Mouse (Mus musculus) embryonic facial prominence, embryonic 13.5 days (tissue): Measurements from ENCODE around the gene Phc2. TPM values are rescaled to one million over a fixed set of nuclear protein-coding genes. Genes with fewer than 3 reads are reported as not detected.
A peak's percentile ranks its signal among the peaks of the same experiment; 100 is the strongest.

Source experiments
- ATAC-seq: fragments of 200-750 bp; cut with Nextera tagmentation; 2 replicates; pipeline ENCODE4 v1.8.0; 2017; ENCODE audit warnings: low read depth; ENCODE audit not compliant: insufficient number of reproducible peaks, insufficient read depth, low FRiP score, low TSS enrichment
- H3K27ac ChIP-seq: fragments of 300-500 bp; sonication (generic); 2 replicates; pipeline ENCODE4 v1.5.1; 2015; ENCODE audit warnings: moderate library complexity, mild to moderate bottlenecking, inconsistent platforms
- H3K27me3 ChIP-seq: fragments of 300-500 bp; sonication (generic); 2 replicates; pipeline ENCODE4 v1.6.1; 2015; ENCODE audit warnings: mild to moderate bottlenecking, inconsistent platforms
- H3K36me3 ChIP-seq: fragments of 300-500 bp; sonication (generic); 2 replicates; pipeline ENCODE4 v1.6.1; 2015; ENCODE audit warnings: mild to moderate bottlenecking, inconsistent platforms
- H3K4me1 ChIP-seq: fragments of 300-500 bp; sonication (generic); 2 replicates; pipeline ENCODE4 v1.6.1; 2015; ENCODE audit warnings: inconsistent platforms
- H3K4me2 ChIP-seq: fragments of 300-500 bp; sonication (generic); 2 replicates; pipeline ENCODE4 v1.6.1; 2015; ENCODE audit warnings: moderate library complexity, mild to moderate bottlenecking, inconsistent platforms
- H3K4me3 ChIP-seq: fragments of 300-500 bp; sonication (generic); 2 replicates; pipeline ENCODE4 v1.5.1; 2015; ENCODE audit warnings: mild to moderate bottlenecking, inconsistent platforms
- H3K9ac ChIP-seq: fragments of 300-500 bp; sonication (generic); 2 replicates; pipeline ENCODE4 v1.6.1; 2015; ENCODE audit warnings: mild to moderate bottlenecking, inconsistent platforms
- H3K9me3 ChIP-seq: fragments of 300-500 bp; sonication (generic); 2 replicates; pipeline ENCODE4 v1.6.1; 2016; ENCODE audit warnings: inconsistent platforms
- WGBS: fragments of 180-500 bp; shearing (Covaris S2); methylation state at CpG from one replicate; pipeline ENCODE4 v1.1.7; 2015; ENCODE audit warnings: mixed read lengths; 5-methylcytosine and 5-hydroxymethylcytosine counted together
- polyA plus RNA-seq: library from polyadenylated mRNA; unstranded; fragments of >200 nt; fragmentation: Nextera tagmentation; extraction: Ambion mirVana; gene quantifications from 2 replicates; pipeline ENCODE4 v1.2.1, GENCODE M21; 2015

Gene Phc2
- polyA plus RNA-seq, 1 experiment from 2014 or later = 17.8 TPM

- no peak overlapping the region for H3K9ac ChIP-seq
- 22% methylated on average over 18 of the region's 18 CpGs for WGBS
- H3K4me1 ChIP-seq = peaks cover 16% of the 10 kb centered on the region; the same call in 1 of the 2 replicates
- H3K36me3 ChIP-seq = peaks cover 88% of the 10 kb centered on the region
- H3K9me3 ChIP-seq = no peaks in the 10 kb centered on the region
- H3K27me3 ChIP-seq = no peaks in the 10 kb centered on the region
- H3K27ac ChIP-seq = no peak overlapping the region; the same call in 1 of the 2 replicates
- H3K4me2 ChIP-seq = no peak overlapping the region; the same call in 1 of the 2 replicates
- no peak overlapping the region for H3K4me3 ChIP-seq
- ATAC-seq = no peak
Observed at GRCm38 (mm10) chr4:128789646-128790045, 135.1 kb downstream of the Phc2 start.

GRCm38 (mm10) chr4:128793710-128794109 lies 139.2 kb downstream of the Phc2 start:
- Histone ChIP-seq H3K4me3 (no peak overlapping the region), H3K4me2 (no peak overlapping the region), H3K36me3 (peaks cover 49% of the 10 kb centered on the region), H3K27ac (no peak overlapping the region), H3K27me3 (no peaks in the 10 kb centered on the region), H3K4me1 (peaks cover 51% of the 10 kb centered on the region), H3K9me3 (no peaks in the 10 kb centered on the region), H3K9ac (no peak overlapping the region)
- 47% methylated on average over 1 of the region's 1 CpGs for WGBS
- no peak for ATAC-seq

GRCm38 (mm10) chr4:128794198-128794597 lies 139.7 kb downstream of the Phc2 start:
- Histone ChIP-seq H3K36me3 (peaks cover 49% of the 10 kb centered on the region), H3K9me3 (no peaks in the 10 kb centered on the region), H3K27me3 (no peaks in the 10 kb centered on the region), H3K27ac (no peak overlapping the region), H3K4me1 (peaks cover 56% of the 10 kb centered on the region), H3K9ac (no peak overlapping the region), H3K4me2 (no peak overlapping the region), H3K4me3 (no peak overlapping the region)
- ATAC-seq = no peak
- 88% methylated on average over 8 of the region's 8 CpGs for WGBS

GRCm38 (mm10) chr4:128795596-128795995 lies 141.1 kb downstream of the Phc2 start:
- Histone ChIP-seq H3K4me2 (peak overlapping the region; percentile 44), H3K9ac (0 out of 2 replicates have a peak overlapping the region, but pooled peaks have one; percentile 44), H3K9me3 (no peaks in the 10 kb centered on the region), H3K4me1 (peaks cover 54% of the 10 kb centered on the region), H3K27me3 (no peaks in the 10 kb centered on the region), H3K36me3 (peaks cover 37% of the 10 kb centered on the region), H3K4me3 (no peak overlapping the region), H3K27ac (peak overlapping the region; percentile 57)
- ATAC-seq = no peak
- 6% methylated on average over 9 of the region's 9 CpGs for WGBS

GRCm38 (mm10) chr4:128796788-128797187 lies 142.3 kb downstream of the Phc2 start:
- Histone ChIP-seq H3K4me1 (peaks cover 62% of the 10 kb centered on the region), H3K9ac (0 out of 2 replicates have a peak overlapping the region, but pooled peaks have one; percentile 44), H3K4me2 (no peak overlapping the region), H3K4me3 (no peak overlapping the region), H3K27ac (no peak overlapping the region), H3K36me3 (peaks cover 35% of the 10 kb centered on the region), H3K9me3 (no peaks in the 10 kb centered on the region), H3K27me3 (no peaks in the 10 kb centered on the region)
- no peak for ATAC-seq
- 73% methylated on average over 8 of the region's 8 CpGs for WGBS

- Histone ChIP-seq H3K4me2 (peak overlapping the region; percentile 26; the same call in 1 of the 2 replicates), H3K36me3 (0 out of 2 replicates have a peak, but pooled peaks cover 6% of the 10 kb centered on the region), H3K4me3 (no peak overlapping the region), H3K4me1 (peaks cover 78% of the 10 kb centered on the region), H3K9me3 (no peaks in the 10 kb centered on the region), H3K27ac (no peak overlapping the region), H3K27me3 (no peaks in the 10 kb centered on the region), H3K9ac (no peak overlapping the region)
- ATAC-seq = no peak
- WGBS = 43% methylated on average over 9 of the region's 9 CpGs
Observed at GRCm38 (mm10) chr4:128801675-128802465, 147.4 kb downstream of the Phc2 start.

Other genes starting within 250 kb of the Phc2 start
- 6.6 and 7.4 TPM in 2 replicates for gene Zscan20, start 44.6 kb upstream of the Phc2 start, polyA plus RNA-seq
- gene Tlr12, start 36.1 kb upstream of the Phc2 start, polyA plus RNA-seq = 0.87 and 1.5 TPM in 2 replicates
- 0.29 and 0.38 TPM in 2 replicates for gene A3galt2, start 100.7 kb downstream of the Phc2 start, polyA plus RNA-seq
- gene Zfp362, start 151.3 kb downstream of the Phc2 start, polyA plus RNA-seq = 50.2 and 51.7 TPM in 2 replicates
- gene Trim62, start 228.9 kb downstream of the Phc2 start, polyA plus RNA-seq = 8.2 and 11.0 TPM in 2 replicates